Mouse (Mus musculus) thymus, postnatal 10 days (tissue): ENCODE measurements at regions not wholly inside any gene's neighbourhood (a gene's known extent, or its start where the extent isn't known, plus 50 kb on each side); places are given as distances from the start of the nearest gene placed in this dataset.

Experiments
- DNase-seq, 2 experiments: peaks; one replicate each; pipeline ENCODE4 v3.0.0; 2021; ENCODE audit warnings: low spot score in 2 of 2

- no peak for DNase-seq
These were observed 395.7 kb upstream of the Zeb2 start for GRCm38 (mm10) chr2:45512852-45513251.

DNA sequence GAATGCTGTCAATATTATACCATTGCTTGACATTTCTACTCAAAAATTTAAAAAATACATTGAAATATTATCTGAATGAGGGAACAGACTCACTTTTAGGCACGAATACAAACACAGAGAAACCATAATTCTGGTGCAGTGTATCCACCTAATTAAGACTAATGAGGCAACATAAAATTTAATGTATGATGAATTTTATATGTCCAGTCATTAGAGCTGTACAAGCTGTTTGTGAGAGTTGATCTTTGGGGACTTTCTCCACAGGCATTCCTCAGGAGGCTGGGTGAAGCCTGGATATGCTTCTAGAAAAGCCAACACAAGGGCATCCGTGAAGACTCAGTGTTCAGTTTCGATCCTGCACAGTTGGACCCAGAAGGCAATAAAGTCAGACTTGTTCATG is 394.6 kb upstream of the Zeb2 start:
- no peak for DNase-seq

- DNase-seq = no peak
These were observed 387.3 kb upstream of the Zeb2 start for GRCm38 (mm10) chr2:45504468-45504867.

- no peak for DNase-seq
These were observed 376.5 kb upstream of the Zeb2 start for GRCm38 (mm10) chr2:45493656-45494055.

DNA sequence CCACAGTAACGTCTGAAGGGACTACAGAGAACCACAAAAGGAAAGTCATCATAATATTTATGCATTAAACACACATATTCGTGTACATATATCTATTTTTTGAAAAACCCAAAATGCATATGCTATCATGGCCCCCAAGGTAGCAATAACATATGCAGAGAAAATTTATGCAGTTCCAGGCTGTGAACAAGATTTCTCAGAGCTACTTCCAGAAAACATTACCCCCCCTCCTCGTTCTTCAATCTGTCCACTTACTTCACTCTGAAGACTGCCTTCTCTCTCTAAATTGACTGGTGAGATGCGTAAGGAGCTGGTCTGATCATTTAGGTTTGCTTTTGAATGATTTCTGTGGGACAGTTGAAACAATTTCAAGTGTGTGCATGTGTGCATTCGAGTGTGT is 369.3 kb upstream of the Zeb2 start:
- no peak for DNase-seq

DNA sequence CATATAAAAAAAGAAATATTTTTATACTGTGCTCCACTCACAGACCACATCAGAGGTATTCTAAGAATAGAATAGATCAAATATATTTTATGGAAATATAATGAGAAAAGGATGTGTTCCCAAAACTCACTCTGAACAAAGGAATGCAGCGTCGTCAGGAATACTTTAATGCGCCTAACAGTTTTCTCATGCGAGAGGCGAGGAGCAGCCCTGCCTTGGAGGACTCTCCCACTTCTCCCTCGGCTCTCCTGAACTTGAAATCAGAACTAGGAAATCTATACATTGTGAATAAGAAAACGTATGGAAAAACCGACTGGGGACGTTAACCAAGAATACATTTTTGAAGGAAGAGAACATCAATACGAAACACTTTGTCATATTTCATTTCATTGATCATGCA is 368.3 kb upstream of the Zeb2 start:
- DNase-seq = no peak

DNA sequence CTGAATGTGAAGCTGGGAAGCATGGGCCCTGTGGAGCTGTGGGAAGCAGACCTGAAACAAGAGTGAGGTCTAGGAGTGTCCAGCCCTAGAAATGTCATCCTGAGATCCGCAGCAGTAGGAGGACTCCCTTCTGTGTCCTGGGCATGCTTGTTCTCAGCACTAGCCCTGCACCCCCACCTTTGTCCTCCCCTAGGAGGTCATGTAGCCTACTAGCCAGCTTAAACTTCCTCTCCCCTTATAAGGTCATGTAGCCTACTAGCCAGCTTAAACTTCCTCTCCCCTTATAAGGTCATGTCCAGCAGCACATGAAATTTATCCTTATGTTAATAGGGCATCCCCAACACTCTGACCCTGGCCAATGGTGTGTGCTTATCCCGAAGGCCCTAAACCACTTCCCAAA is 363.5 kb upstream of the Zeb2 start:
- DNase-seq = no peak

- no peak for DNase-seq
These were observed 358.8 kb upstream of the Zeb2 start for GRCm38 (mm10) chr2:45475996-45476395.

GRCm38 (mm10) chr2:45464306-45464705 is 347.1 kb upstream of the Zeb2 start:
- DNase-seq = no peak

DNA sequence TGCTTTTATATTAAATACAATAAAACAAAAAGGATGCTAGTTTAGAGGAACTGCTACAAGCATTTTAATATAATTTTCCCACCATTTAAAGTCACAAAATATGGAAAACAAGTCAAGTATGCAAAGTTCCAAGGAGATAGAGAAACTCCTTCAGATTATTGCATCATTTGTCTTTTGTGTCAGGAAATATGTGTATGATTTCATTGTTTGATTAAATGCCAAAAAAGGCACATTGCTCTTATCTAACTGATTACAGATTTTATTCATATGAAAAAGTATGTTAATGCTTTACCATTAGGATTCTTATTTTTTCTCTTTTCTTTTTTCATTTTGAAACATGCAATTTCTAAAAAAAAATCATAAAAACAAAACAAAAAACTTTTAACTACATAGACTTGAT is 342.2 kb upstream of the Zeb2 start:
- no peak for DNase-seq

DNA sequence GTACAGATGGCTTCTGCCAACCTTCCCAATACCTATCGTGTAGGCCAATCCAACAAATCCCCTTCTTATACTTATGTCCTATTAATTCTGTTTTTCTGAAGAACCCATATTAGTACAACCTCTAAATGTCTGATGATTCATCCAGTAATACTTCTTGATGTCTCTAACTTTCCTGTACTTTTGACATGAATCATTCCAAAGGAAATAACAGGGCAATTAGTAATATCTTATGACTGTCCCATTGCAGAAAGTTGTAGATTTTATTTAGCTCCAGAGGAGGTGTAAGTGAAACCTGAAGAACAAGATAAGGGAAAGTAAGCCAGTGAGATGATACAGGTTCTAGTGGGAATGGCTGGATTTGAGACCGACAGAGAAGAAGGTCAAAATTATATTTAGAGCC is 337.6 kb upstream of the Zeb2 start:
- DNase-seq = no peak

DNA sequence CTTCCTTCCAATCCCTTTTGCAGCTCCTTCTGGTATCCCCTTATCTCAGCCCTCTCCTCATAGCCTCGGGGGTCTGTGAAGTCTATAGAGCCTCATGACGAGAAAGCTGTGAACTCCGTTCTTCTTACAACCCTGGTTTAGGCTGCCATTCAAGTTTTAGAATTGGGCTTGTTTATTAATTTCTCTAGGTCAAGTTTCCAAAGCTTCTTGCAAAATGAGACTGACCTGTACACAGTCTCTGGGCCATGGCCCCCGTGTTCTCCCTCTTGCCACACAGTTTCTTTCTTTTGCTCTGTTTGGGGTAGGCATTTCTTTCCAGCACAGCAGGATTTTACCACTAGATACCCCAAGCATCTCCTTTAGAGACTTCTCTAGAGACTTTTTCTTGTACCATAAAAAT is 322.0 kb upstream of the Zeb2 start:
- no peak for DNase-seq

GRCm38 (mm10) chr2:45438739-45439138 is 321.5 kb upstream of the Zeb2 start:
- DNase-seq = no peak

DNA sequence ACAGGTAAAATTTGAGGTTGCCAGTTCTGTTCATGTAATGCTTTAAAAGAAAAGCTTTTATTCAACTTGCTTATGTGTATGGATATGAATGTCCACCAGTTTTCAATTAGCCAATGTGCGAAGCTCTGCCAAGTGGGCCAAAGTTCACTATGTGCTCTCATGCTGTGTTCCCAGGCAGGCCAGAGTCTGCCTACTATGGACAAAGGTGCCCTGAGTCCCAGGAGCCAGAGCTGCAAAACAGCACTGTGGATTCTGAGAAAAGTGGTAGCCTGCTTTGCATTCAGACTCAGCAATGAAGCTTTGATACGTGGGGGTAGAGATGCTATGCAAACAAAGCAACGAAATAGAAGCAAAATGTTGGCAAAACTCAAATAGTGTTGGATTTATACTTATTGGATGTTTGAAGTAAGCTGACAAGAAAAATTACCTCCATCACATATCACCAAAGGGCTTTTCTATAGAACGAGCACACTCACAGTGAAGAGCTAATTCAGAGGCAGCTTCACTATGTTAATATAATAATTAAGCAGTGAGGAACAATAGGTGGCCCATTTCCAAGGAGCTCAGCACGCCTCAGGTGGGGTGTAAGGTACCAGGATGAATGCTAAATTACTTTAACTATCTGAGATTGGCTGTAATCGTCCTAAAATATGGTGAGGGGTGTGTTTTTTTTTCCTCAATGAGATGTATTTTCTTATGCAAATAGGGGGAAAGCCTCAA is 318.2 kb upstream of the Zeb2 start:
- no peak for DNase-seq

GRCm38 (mm10) chr2:45434789-45435188 is 317.6 kb upstream of the Zeb2 start:
- DNase-seq = no peak

DNA sequence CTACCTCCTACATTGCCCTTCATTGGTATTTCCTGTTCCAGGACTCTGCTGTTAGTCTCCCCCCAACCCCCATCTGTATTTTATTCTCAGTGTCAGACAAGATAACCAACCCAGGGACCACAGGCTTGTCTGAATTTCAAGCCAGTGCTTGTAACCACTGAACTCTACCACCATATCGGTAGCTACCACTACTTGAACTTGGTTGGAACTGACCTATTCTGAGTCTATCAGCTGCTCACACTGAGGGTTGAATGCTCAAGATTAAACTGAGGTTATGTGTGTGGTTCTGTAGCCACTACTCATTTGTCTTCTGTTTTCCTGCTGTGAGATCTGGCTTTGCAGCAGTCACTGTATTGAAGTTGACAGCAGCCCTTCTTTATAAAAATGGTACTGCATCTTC is 317.0 kb upstream of the Zeb2 start:
- no peak for DNase-seq

DNA sequence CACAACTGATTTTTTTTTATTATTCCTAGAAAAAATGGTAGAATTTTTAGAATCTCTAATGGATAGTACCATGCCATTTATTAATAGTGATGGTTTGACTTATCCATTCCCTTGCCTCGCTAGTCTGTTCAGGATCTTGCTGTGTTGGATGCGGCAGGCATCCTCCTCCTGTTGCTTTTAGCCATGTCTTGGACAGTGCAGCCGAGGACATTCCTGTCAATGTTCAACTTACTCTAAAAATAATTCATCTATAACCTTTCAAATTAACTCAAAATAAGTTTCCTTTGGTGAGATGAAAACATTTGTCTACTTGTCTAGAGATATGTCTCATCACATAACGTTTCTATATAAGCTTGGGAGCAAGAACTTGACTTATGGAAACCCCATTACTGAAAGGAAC is 314.2 kb upstream of the Zeb2 start:
- no peak for DNase-seq

DNA sequence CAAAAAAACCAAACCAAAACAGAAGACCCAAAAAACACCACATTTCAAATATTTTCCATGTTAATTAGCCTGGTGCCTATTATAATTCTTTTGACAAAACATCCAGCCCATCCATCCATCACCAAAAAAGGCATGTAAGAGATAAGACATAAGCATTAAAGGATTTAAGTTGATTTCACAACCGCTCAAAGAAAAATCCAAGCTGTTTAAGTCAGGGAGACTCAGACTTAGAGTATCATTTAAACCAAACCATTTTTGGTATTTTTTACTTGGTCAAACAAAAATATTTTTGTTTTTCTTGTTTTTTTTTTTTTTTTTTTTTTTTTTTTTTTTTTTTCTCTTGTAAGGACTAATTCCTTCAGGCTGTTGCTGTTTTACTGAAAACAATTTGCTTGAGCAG is 304.6 kb upstream of the Zeb2 start:
- DNase-seq = no peak

DNA sequence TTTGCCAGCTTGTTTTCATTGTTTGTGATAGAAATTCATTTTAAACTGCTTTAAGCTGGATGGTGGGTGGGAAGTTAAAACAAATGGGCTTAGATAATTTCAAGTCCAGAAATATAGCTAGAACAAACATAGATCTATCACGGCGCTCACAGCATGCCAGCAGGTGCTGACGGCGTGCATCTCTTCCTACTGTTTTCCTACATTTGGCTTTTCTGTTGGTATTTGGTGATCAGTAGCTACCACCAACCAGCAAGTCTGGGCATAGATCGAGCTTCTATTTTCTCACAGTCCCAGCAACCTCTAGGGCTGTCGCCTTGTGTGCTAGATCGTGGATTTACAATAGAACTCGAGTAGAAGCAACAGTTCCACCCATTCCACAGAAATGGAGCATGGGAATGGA is 290.9 kb upstream of the Zeb2 start:
- no peak for DNase-seq

GRCm38 (mm10) chr2:45389902-45390492 is 272.8 kb upstream of the Zeb2 start:
- no peak for DNase-seq

- no peak for DNase-seq
These were observed 254.1 kb upstream of the Zeb2 start for GRCm38 (mm10) chr2:45371268-45371667.

- DNase-seq = no peak
These were observed 253.4 kb upstream of the Zeb2 start for GRCm38 (mm10) chr2:45370615-45370968.

DNA sequence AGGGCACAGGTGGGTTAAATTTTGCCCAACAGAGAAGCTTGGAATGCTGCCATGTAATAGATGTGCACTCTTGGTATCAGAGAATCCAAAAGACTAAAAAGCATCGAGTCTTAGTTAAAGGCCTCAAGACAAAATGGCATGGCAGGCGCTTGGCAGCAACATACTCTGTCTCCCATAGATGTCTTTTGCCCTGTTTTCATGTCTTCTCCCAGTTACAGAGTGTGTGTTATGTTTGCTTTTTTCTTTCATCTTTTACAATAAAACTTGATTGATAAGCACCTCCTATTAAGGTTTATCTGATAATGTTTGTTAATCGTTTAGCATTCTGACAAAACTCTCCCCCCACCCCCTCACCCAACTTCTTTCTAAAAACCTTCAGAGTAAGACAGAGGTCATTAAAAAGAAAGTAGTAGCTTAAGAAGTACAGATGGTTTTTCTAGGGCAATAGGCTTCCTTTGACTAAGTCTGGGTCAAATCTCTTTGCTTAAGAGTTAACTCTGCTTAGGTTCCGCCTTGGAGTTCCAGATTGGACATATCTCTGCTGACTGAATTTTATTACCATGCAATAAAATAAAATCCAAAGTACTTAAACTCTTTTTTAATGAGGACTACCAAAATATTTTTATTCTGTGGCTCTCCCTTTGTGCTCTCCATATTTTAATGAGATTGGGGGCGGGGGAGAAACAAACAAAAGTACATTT is 252.9 kb upstream of the Zeb2 start:
- DNase-seq = no peak
